Mouse (Mus musculus): ENCODE measurements around the gene Camk1.

DNA sequence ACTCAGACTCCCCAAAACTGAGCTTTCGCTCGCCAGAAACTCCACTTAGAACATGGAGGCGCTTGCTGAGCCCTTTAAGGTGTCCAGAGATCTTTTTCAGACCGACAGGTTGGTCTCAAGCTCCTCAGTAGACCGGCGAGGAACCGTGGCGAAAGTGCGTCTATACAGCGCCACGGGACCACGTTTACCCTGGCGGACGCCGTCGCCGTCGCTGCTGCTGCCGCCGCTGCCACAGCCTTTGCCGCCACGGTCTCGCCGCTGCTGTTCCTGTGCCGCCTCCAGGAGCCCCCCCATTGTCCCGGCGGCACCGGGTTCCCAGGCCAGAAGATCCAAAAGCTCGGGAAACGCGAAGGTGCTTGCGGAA, 36.8 kb downstream of the Camk1 start, which contains the start of gene Brpf1:
- TF ChIP-seq CTCF (conservative IDR thresholded peaks at IDR 0.05 in 1 of 2, IDR thresholded peaks at IDR 0.05 in 1 of 2; ENCODE audit: low read depth in 2 of 2, low read length in 2 of 2) (no peak), MXI1 (IDR thresholded peaks at IDR 0.05; ENCODE audit: low read depth, low read length) (no peak; the same call in 1 of the 2 replicates), ZNF384 (IDR thresholded peaks at IDR 0.05; ENCODE audit: low read depth, low read length) (no peak), NRF1 (IDR thresholded peaks at IDR 0.05; ENCODE audit: low read depth, low read length) (no peak), ZKSCAN1 (IDR thresholded peaks at IDR 0.05; ENCODE audit: borderline replicate concordance, low read depth, low read length) (no peak), MAX (IDR thresholded peaks at IDR 0.05; ENCODE audit: low read length) (peak; percentile 51; the same call in 1 of the 2 replicates), ZC3H11A (IDR thresholded peaks at IDR 0.05; ENCODE audit: low read depth, low read length) (peak; percentile 100), POLR2A (IDR thresholded peaks at IDR 0.05; ENCODE audit: low read depth, low read length) (peak; percentile 74), IRF4 (IDR thresholded peaks at IDR 0.05; ENCODE audit: low read depth, low read length) (0 out of 2 replicates have a peak, but pooled peaks have one; percentile 12), E2F4 (IDR thresholded peaks at IDR 0.05; ENCODE audit: insufficient replicate concordance, low read depth, low read length) (no peak)
